Mouse (Mus musculus) CH12.LX (cell line): ENCODE data around the gene Rnf31. TPM values are rescaled to one million over a fixed set of nuclear protein-coding genes. Genes with fewer than 3 reads are reported as not detected.

Source experiments
- DNase-seq: peaks from one replicate; pipeline ENCODE4 v3.0.0-alpha.2; 2013; ENCODE audit errors: extremely low read depth
- H3K27ac ChIP-seq: 2 replicates; pipeline ENCODE4 v1.5.1; 2012; ENCODE audit warnings: low read depth, mild to moderate bottlenecking, control low read depth, moderate library complexity; ENCODE audit not compliant: insufficient read depth
- H3K27me3 ChIP-seq: replicated peaks from 2 replicates; pipeline ENCODE3; 2012; ENCODE audit warnings: inconsistent platforms
- H3K36me3 ChIP-seq, 2 experiments: replicated peaks in 1 of 2; 2 replicates each; pipeline versions ENCODE3 to v1.6.1; 2012; ENCODE audit warnings: inconsistent platforms in 1 of 2, low read length in 1 of 2, mild to moderate bottlenecking in 1 of 2, mixed read lengths in 1 of 2, moderate library complexity in 1 of 2; ENCODE audit not compliant: control insufficient read depth in 1 of 2, insufficient read depth in 1 of 2
- H3K4me1 ChIP-seq, 2 experiments: 2 replicates each; pipeline ENCODE4 v1.6.1; 2012; ENCODE audit warnings: inconsistent platforms in 1 of 2, moderate library complexity in 1 of 2; ENCODE audit not compliant: insufficient read depth in 2 of 2, control insufficient read depth in 1 of 2
- H3K4me2 ChIP-seq: 2 replicates; pipeline ENCODE4 v1.6.1; 2012; ENCODE audit warnings: low read depth, mild to moderate bottlenecking, control low read depth; ENCODE audit not compliant: poor library complexity, insufficient read depth, severe bottlenecking
- H3K4me3 ChIP-seq, 3 experiments: fragments of 150-350 bp in 1 of 3; sonication (generic) in 1 of 3; replicated peaks in 1 of 3; 2 replicates each; pipeline versions ENCODE3 to v1.5.1; 2011 to 2012; ENCODE audit warnings: low read depth in 2 of 3, low read length in 2 of 3, mild to moderate bottlenecking in 2 of 3, moderate library complexity in 2 of 3, control low read depth in 1 of 3, improper control_type of control experiment in 1 of 3, inconsistent platforms in 1 of 3, mixed read lengths in 1 of 3; ENCODE audit not compliant: poor library complexity in 1 of 3
- H3K79me2 ChIP-seq: replicated peaks from 2 replicates; pipeline ENCODE4 v1.6.1; 2012; ENCODE audit warnings: mild to moderate bottlenecking, moderate library complexity; ENCODE audit not compliant: control insufficient read depth, poor library complexity, insufficient read depth, severe bottlenecking; ENCODE audit errors: extremely low read depth
- H3K9ac ChIP-seq: 2 replicates; pipeline ENCODE4 v1.6.1; 2012; ENCODE audit warnings: low read depth, mild to moderate bottlenecking, control low read depth, moderate library complexity; ENCODE audit not compliant: insufficient read depth
- H3K9me3 ChIP-seq: replicated peaks from 2 replicates; pipeline ENCODE3; 2012; ENCODE audit warnings: low read length, inconsistent platforms, mixed read lengths
- BHLHE40 ChIP-seq: IDR thresholded peaks from 2 replicates; pipeline ENCODE4 v1.6.1; 2011; ENCODE audit warnings: mild to moderate bottlenecking, low read depth, low read length, improper control_type of control experiment
- CHD1 ChIP-seq: IDR thresholded peaks from 2 replicates; pipeline ENCODE4 v1.6.1; 2012; ENCODE audit warnings: low read depth, low read length, improper control_type of control experiment, inconsistent platforms
- E2F4 ChIP-seq: IDR thresholded peaks from 2 replicates; pipeline ENCODE4 v1.6.1; 2011; ENCODE audit warnings: low read depth, low read length, improper control_type of control experiment; ENCODE audit not compliant: insufficient replicate concordance
- ELF1 ChIP-seq: IDR thresholded peaks from 2 replicates; pipeline ENCODE4 v1.6.1; 2014; ENCODE audit warnings: low read depth, mild to moderate bottlenecking, inconsistent platforms, low read length, improper control_type of control experiment
- ETS1 ChIP-seq: conservative IDR thresholded peaks from 2 replicates; pipeline ENCODE4 v1.6.1; 2012; ENCODE audit warnings: low read depth, mild to moderate bottlenecking, inconsistent platforms, low read length, improper control_type of control experiment, moderate library complexity
- GABPA ChIP-seq: IDR thresholded peaks from 2 replicates; pipeline ENCODE4 v1.6.1; 2012; ENCODE audit warnings: low read depth, low read length, improper control_type of control experiment, inconsistent platforms; ENCODE audit not compliant: insufficient replicate concordance
- HCFC1 ChIP-seq: IDR thresholded peaks from 2 replicates; pipeline ENCODE4 v1.6.1; 2012; ENCODE audit warnings: low read depth, mild to moderate bottlenecking, inconsistent platforms, low read length, improper control_type of control experiment
- IRF4 ChIP-seq: IDR thresholded peaks from 2 replicates; pipeline ENCODE4 v1.6.1; 2014; ENCODE audit warnings: low read depth, mild to moderate bottlenecking, inconsistent platforms, low read length, improper control_type of control experiment
- KAT2A ChIP-seq: IDR thresholded peaks from 2 replicates; pipeline ENCODE4 v1.6.1; 2012; ENCODE audit warnings: low read length, improper control_type of control experiment, inconsistent platforms; ENCODE audit not compliant: insufficient replicate concordance
- MAFK ChIP-seq: IDR thresholded peaks from 2 replicates; pipeline ENCODE4 v1.6.1; 2011; ENCODE audit warnings: low read length, improper control_type of control experiment; ENCODE audit not compliant: insufficient replicate concordance
- MAX ChIP-seq: IDR thresholded peaks from 2 replicates; pipeline ENCODE4 v1.6.1; 2011; ENCODE audit warnings: low read length, improper control_type of control experiment
- MAZ ChIP-seq: IDR thresholded peaks from 2 replicates; pipeline ENCODE4 v1.6.1; 2012; ENCODE audit warnings: low read depth, mild to moderate bottlenecking, inconsistent platforms, low read length, improper control_type of control experiment, moderate library complexity
- MEF2A ChIP-seq: IDR thresholded peaks from 2 replicates; pipeline ENCODE4 v1.6.1; 2014; ENCODE audit warnings: low read depth, mild to moderate bottlenecking, inconsistent platforms, low read length, improper control_type of control experiment, borderline replicate concordance
- MXI1 ChIP-seq: IDR thresholded peaks from 2 replicates; pipeline ENCODE4 v1.6.1; 2011; ENCODE audit warnings: mild to moderate bottlenecking, low read depth, low read length, improper control_type of control experiment
- NRF1 ChIP-seq: IDR thresholded peaks from 2 replicates; pipeline ENCODE4 v1.6.1; 2014; ENCODE audit warnings: low read depth, mild to moderate bottlenecking, inconsistent platforms, low read length, improper control_type of control experiment, moderate library complexity
- POLR2A ChIP-seq: IDR thresholded peaks from 2 replicates; pipeline ENCODE4 v1.6.1; 2011; ENCODE audit warnings: low read depth, mild to moderate bottlenecking, improper control_type of control experiment, low read length
- POLR2AphosphoS2 ChIP-seq: IDR thresholded peaks from 2 replicates; pipeline ENCODE4 v1.6.1; 2011; ENCODE audit warnings: low read depth, low read length, improper control_type of control experiment
- RAD21 ChIP-seq: IDR thresholded peaks from 2 replicates; pipeline ENCODE4 v1.6.1; 2011; ENCODE audit warnings: low read depth, mild to moderate bottlenecking, low read length, improper control_type of control experiment, moderate library complexity
- RCOR1 ChIP-seq: conservative IDR thresholded peaks from 2 replicates; pipeline ENCODE4 v1.6.1; 2012; ENCODE audit warnings: low read depth, mild to moderate bottlenecking, inconsistent platforms, low read length, improper control_type of control experiment
- SIN3A ChIP-seq: IDR thresholded peaks from 2 replicates; pipeline ENCODE4 v1.6.1; 2012; ENCODE audit warnings: low read length, improper control_type of control experiment, inconsistent platforms
- SMC3 ChIP-seq: IDR thresholded peaks from 2 replicates; pipeline ENCODE4 v1.6.1; 2011; ENCODE audit warnings: low read depth, low read length, improper control_type of control experiment
- TBP ChIP-seq: conservative IDR thresholded peaks from 2 replicates; pipeline ENCODE4 v1.6.1; 2011; ENCODE audit warnings: low read depth, low read length, improper control_type of control experiment
- TCF12 ChIP-seq: IDR thresholded peaks from 2 replicates; pipeline ENCODE4 v1.6.1; 2014; ENCODE audit warnings: low read depth, mild to moderate bottlenecking, inconsistent platforms, low read length, improper control_type of control experiment
- UBTF ChIP-seq: IDR thresholded peaks from 2 replicates; pipeline ENCODE4 v1.6.1; 2012; ENCODE audit warnings: low read depth, mild to moderate bottlenecking, inconsistent platforms, low read length, improper control_type of control experiment, moderate library complexity
- USF1 ChIP-seq: IDR thresholded peaks from 2 replicates; pipeline ENCODE4 v1.6.1; 2014; ENCODE audit warnings: low read depth, mild to moderate bottlenecking, inconsistent platforms, low read length, improper control_type of control experiment
- USF2 ChIP-seq: conservative IDR thresholded peaks from 2 replicates; pipeline ENCODE4 v1.6.1; 2011; ENCODE audit warnings: low read depth, low read length, improper control_type of control experiment
- ZMIZ1 ChIP-seq: IDR thresholded peaks from 2 replicates; pipeline ENCODE4 v1.6.1; 2012; ENCODE audit warnings: low read depth, mild to moderate bottlenecking, inconsistent platforms, low read length, improper control_type of control experiment
- dilution Hi-C: fragments of 300-500 bp; cut with MboI; formaldehyde crosslinking; loops from 2 replicates; pipeline ENCODE4 v1.14.3; 2020; ENCODE audit warnings: low sequenced_read_pairs; ENCODE audit not compliant: extremely low pct_unique_long_range_greater_than_20kb, extremely low pct_ligation_motif_present
- in situ Hi-C: fragments of 300-500 bp; cut with MboI; formaldehyde crosslinking; loops from 3 replicates; pipeline ENCODE4 v1.14.3; 2019; ENCODE audit warnings: low sequenced_read_pairs, low pct_ligation_motif_present, low pct_unique_long_range_greater_than_20kb, mixed read lengths
- polyA plus RNA-seq: library from polyadenylated mRNA; unstranded; fragments of >175 nt; gene quantifications from 2 replicates; pipeline ENCODE4 v1.2.1, GENCODE M21; 2012; ENCODE audit warnings: low read depth; ENCODE audit not compliant: insufficient read length
- total RNA-seq, 2 experiments: library from RNA; depleted of rRNA; stranded (reverse); fragments of 300-350 nt in 1 of 2; fragments of >200 nt in 1 of 2; gene quantifications; 2 replicates each; pipeline ENCODE4 v1.2.3; 2012 to 2014

Rnf31 gene
- total and polyA plus RNA-seq, 3 experiments: 3.8 to 22.6 (median 15.9) TPM

GRCm38 (mm10) chr14:55616844-55617243 lies 25.3 kb downstream of the Rnf31 start:
- Histone ChIP-seq H3K4me1 (no peaks in the 10 kb centered on the region), H3K79me2 (no peaks in the 10 kb centered on the region), H3K4me3 (no peak overlapping the region), H3K4me2 (no peak overlapping the region)
- dilution Hi-C loops: no loop called here
- TF ChIP-seq POLR2A: no peak
- no peak for TF ChIP-seq USF1
- TF ChIP-seq SIN3A: no peak
- TF ChIP-seq BHLHE40: no peak
- no peak for TF ChIP-seq ZMIZ1
- TF ChIP-seq SMC3: no peak
- TF ChIP-seq TBP: no peak
- no peak for TF ChIP-seq ELF1
- TF ChIP-seq IRF4: no peak
- TF ChIP-seq TCF12: no peak
- TF ChIP-seq KAT2A: no peak
- TF ChIP-seq MAX: no peak
- TF ChIP-seq, all 38 proteins: peak for 0
- Histone ChIP-seq H3K36me3 (no peaks in the 10 kb centered on the region), H3K27me3 (no peaks in the 10 kb centered on the region), H3K27ac (no peak overlapping the region), H3K9me3 (no peaks in the 10 kb centered on the region), H3K9ac (no peak overlapping the region)
- in situ Hi-C loops: no loop called here
- DNase-seq: no peak

- Histone ChIP-seq H3K79me2 (no peaks in the 10 kb centered on the region), H3K9ac (no peak within 1 kb of the TSS), H3K27me3 (no peaks in the 10 kb centered on the region), H3K36me3 (peaks cover 0 to 9% of the 10 kb centered on the region in 2 experiments), H3K9me3 (no peaks in the 10 kb centered on the region), H3K4me3 (no peak within 1 kb of the TSS), H3K27ac (no peak within 1 kb of the TSS), H3K4me2 (no peak within 1 kb of the TSS)
- DNase-seq: no peak
- in situ Hi-C loops: no loop called here
- dilution Hi-C loops: no loop called here
- TF ChIP-seq NRF1: no peak
- TF ChIP-seq ZMIZ1: no peak
- TF ChIP-seq HCFC1: no peak
- TF ChIP-seq POLR2AphosphoS2: no peak
- no peak for TF ChIP-seq RCOR1
- no peak for TF ChIP-seq E2F4
- TF ChIP-seq GABPA: no peak
- TF ChIP-seq MXI1: no peak
- no peak for TF ChIP-seq SIN3A
- TF ChIP-seq ELF1: no peak
- no peak for TF ChIP-seq USF2
- no peak for TF ChIP-seq UBTF
- TF ChIP-seq MAFK: no peak
- TF ChIP-seq ETS1: no peak
- TF ChIP-seq SMC3: no peak
- TF ChIP-seq RAD21: no peak
- TF ChIP-seq MAZ: no peak
- no peak for TF ChIP-seq MEF2A
- no peak for TF ChIP-seq CHD1
- TF ChIP-seq, all 38 proteins: peak for 0
- H3K4me1 ChIP-seq: no peaks in the 10 kb centered on the region
These were observed 26.3 kb downstream of the Rnf31 start, which contains the start of gene Rec8 for GRCm38 (mm10) chr14:55617822-55618221. Rec8 (plus strand) TSS chr14:55618037.
